Mouse (Mus musculus): ENCODE data around the gene Stx1b. TPM values are rescaled to one million over a fixed set of nuclear protein-coding genes. Genes with fewer than 3 reads are reported as not detected.
A peak's percentile ranks its signal among the peaks of the same experiment; 100 is the strongest.
"Not testable (repeated sequence)": the region's sequence is repeated elsewhere in the genome, so short reads cannot be mapped to it uniquely, and the experiment has no call there.

Stx1b gene
- not detected in 2 replicates for total RNA-seq (2017)

GRCm38 (mm10) chr7:127824176-127824871, at the start of gene Stx1b, which contains the start of gene Stx4a:
Stx1b (minus strand) TSS chr7:127824549.
Stx4a (plus strand) TSS chr7:127824294.
- no peak for ATAC-seq (ENCODE audit: extremely low read depth, insufficient number of reproducible peaks, low FRiP score, poor library complexity, severe bottlenecking)

DNA sequence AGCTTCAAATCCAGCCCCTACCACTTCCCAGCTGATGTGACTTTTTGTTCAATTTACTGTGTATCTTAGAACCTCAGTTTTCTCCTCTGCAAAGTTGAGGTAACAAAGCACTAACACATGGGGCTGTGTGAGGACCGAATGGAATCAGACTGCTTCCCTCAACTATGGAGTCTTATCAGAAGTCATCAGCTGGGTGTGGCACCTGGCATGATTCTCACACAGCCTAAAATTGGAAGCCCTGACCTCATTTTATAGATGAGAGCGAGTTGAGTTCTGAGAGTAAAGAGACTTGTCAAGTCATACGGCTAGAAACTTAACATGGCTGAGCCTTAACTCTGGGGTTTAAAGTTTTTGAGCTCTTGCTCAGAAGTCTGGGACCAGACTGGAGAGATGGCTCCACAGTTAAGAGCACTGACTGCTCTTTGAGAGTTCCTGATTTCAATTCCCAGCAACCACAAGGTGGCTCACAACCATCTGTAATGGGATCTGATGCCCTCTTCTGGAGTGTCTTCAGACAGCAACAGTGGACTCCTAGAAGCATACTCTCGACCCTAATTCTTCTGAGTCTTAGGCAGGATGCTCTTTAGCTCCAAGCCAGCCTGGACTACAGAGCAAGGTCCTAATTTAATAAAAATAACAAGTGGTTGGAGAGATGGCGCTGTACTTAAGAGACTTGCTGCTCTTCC, 45.9 kb upstream of the Stx1b start:
- ATAC-seq (ENCODE audit: extremely low read depth, insufficient number of reproducible peaks, low FRiP score, poor library complexity, severe bottlenecking): no peak

GRCm38 (mm10) chr7:127869149-127869810, 44.9 kb upstream of the Stx1b start:
- ATAC-seq (ENCODE audit: extremely low read depth, insufficient number of reproducible peaks, low FRiP score, poor library complexity, severe bottlenecking): no peak

GRCm38 (mm10) chr7:127867641-127868040, 43.3 kb upstream of the Stx1b start:
- ATAC-seq (ENCODE audit: extremely low read depth, insufficient number of reproducible peaks, low FRiP score, poor library complexity, severe bottlenecking): no peak

GRCm38 (mm10) chr7:127866434-127866833, 42.1 kb upstream of the Stx1b start:
- no peak for ATAC-seq (ENCODE audit: extremely low read depth, insufficient number of reproducible peaks, low FRiP score, poor library complexity, severe bottlenecking)

- no peak for ATAC-seq (ENCODE audit: extremely low read depth, insufficient number of reproducible peaks, low FRiP score, poor library complexity, severe bottlenecking)
Measured at GRCm38 (mm10) chr7:127858258-127858657, 33.9 kb upstream of the Stx1b start.

DNA sequence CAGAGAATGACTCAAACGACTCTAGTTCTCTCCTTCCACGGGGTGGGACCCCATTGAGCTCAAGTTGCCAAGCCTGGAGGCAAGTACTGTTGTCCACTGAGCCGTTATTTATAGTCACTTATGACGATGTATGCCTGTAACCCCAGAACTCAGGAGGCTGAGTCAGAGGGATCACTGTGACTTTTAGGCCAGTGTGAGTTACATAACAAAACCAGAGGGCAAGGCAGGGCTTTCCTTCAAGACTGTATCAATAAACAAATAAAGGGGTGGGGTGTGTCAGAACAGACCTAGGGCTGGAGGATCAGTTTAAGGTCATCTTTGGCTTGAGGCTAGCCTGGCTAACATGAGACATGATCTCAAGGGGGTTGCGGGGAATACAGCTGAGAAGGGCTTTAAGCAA, 26.6 kb upstream of the Stx1b start:
- no peak for ATAC-seq (ENCODE audit: extremely low read depth, insufficient number of reproducible peaks, low FRiP score, poor library complexity, severe bottlenecking)

GRCm38 (mm10) chr7:127849973-127850875, 25.9 kb upstream of the Stx1b start:
- ATAC-seq (ENCODE audit: extremely low read depth, insufficient number of reproducible peaks, low FRiP score, poor library complexity, severe bottlenecking): no peak

DNA sequence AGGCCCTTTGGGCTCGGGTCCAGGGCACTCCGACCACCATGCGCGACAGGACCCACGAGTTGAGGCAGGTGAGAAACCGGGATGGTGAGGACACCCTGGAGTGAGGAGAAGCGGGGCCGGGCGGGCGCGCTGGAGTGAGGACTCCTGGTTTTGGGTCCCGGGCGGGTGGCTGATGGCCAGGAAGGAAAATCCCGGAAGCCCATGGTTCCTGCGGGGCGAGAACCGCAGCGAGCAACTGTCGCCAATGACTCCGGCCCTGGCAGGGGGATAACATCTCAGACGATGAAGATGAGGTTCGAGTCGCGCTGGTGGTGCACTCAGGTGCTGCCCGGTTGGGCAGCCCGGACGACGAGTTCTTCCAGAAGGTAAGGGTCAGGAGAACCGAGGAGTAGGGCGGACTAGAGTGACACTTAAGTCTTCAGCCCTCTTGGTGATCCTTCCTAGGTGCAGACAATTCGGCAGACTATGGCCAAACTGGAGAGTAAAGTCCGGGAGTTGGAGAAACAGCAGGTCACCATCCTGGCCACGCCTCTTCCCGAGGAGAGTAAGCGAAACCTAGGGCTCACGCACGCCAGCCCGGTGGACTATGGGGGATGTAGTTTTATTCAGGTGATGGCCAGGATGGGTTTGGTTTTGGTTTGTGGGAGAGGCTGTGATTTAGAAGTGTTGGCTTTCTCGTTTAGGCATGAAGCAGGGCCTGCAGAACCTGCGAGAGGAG, 17.8 kb upstream of the Stx1b start:
- peak; percentile 80 for ATAC-seq (ENCODE audit: extremely low read depth, insufficient number of reproducible peaks, low FRiP score, poor library complexity, severe bottlenecking)

- peak; percentile 68 for ATAC-seq (ENCODE audit: extremely low read depth, insufficient number of reproducible peaks, low FRiP score, poor library complexity, severe bottlenecking)
Measured at GRCm38 (mm10) chr7:127841340-127842000, 17.1 kb upstream of the Stx1b start.

DNA sequence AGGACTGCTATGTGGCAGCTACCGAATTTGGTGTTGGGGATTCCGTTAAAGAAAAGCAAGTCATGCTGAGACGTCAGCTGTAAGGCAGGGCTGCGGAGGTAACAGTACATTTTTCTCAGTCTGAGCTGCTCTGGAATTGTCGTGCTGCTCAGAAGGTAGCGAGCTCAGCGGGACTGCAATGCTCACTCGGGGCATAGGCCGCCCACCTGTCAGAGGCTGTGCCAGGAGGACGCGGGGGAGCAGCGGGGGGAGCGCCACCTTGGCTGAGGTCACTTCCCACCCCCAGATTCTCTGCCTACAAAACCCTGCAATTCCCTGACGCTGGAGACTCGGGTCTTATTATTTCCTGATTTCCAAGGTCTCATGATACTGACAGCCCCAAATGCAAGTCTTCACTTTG, 16.5 kb upstream of the Stx1b start:
- ATAC-seq (ENCODE audit: extremely low read depth, insufficient number of reproducible peaks, low FRiP score, poor library complexity, severe bottlenecking): peak; percentile 10; the same call in 1 of the 2 replicates

DNA sequence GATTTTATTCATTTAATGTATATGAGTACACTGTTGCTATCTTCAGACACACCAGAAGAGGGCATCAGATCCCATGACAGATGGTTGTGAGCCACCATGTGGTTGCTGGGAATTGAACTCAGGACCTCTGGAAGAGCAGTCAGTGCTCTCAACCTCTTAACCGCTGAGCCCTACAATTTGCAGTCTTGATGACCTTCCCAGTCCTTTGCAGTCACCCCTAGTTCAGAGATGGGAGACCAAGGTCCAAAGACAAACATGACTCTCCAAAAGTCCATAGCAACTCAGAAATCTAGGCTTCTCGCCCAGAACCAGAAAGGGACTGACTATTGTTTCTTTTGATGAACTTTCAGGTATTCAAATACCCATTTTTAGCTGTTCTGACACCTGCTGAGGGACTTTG, 15.7 kb upstream of the Stx1b start:
- not testable (repeated sequence) for ATAC-seq (ENCODE audit: extremely low read depth, insufficient number of reproducible peaks, low FRiP score, poor library complexity, severe bottlenecking)

DNA sequence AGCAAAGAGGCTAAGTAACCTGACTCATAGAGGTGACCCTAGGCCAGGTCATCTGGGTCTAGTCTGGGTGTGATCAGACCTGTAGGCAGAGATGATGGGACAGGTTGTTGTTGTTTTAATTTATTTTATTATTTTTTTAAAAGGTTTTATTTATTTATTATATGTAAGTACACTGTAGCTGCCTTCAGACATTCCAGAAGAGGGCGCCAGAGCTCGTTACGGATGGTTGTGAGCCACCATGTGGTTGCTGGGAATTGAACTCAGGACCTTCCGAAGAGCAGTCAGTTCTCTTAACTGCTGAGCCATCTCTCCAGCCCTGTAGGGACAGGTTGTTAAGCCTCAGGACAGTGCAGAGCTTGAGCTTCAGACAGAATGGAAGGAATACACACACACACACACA, 13.5 kb upstream of the Stx1b start:
- ATAC-seq (ENCODE audit: extremely low read depth, insufficient number of reproducible peaks, low FRiP score, poor library complexity, severe bottlenecking): not testable (repeated sequence)

DNA sequence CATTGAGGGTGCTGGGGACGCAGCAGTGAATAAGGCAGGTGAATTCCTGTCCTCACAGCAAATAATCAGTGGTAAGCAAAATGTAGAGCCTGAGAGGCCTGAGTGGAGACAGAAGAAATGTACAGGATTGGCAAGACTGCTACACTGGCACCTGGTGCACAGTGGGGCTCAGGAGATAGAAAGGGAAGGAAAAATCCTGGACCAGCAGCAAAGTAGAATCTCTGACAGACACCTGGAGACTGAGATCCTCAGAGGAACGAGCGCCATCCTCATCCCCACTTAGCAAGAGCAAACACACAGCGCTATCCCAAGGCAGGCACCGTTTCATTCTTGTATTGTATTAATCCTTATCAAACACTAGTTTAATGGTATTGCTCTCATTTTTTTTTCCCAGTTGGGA, 13.1 kb upstream of the Stx1b start:
- ATAC-seq (ENCODE audit: extremely low read depth, insufficient number of reproducible peaks, low FRiP score, poor library complexity, severe bottlenecking): no peak

DNA sequence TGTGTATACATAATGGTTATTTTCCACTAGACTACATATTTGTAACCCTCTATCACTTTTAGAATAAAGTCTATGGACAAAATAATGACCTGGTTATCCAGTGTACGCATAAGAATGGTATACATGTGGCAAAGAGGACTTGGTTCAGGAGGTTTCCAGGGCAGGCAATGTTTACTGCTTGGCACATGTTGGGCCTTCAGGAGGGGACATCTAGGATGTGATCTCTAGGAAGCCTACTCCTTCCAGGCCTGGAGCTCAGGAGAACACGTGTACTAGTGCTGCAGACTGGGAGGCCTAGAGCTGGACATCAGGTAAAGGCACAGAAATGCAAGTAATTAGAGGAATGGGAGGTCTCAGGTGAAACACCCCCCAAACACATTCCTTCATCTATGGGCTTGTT, 11.2 kb upstream of the Stx1b start:
- no peak for ATAC-seq (ENCODE audit: extremely low read depth, insufficient number of reproducible peaks, low FRiP score, poor library complexity, severe bottlenecking)

- ATAC-seq (ENCODE audit: extremely low read depth, insufficient number of reproducible peaks, low FRiP score, poor library complexity, severe bottlenecking): no peak
Measured at GRCm38 (mm10) chr7:127823236-127824171, 845 bp downstream of the Stx1b start.

DNA sequence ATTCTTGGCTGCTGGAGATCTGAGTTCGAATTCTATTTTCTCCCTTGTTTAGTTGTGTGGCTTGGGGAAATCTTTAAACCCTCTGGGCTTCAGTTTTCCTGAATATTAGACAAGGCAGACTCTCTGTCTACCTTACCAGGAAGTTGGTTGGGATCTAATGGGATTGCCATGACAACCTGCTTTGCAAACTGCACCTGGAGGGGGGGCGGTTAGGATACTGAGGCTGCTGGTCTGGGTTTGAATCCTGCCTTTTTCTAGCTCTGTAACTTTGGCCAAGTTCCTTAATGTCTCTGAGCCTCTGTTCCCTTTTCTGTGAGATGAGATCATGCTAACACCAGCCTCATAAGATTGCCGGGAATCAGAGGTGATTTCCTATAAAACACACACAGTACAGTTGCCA, 1.9 kb downstream of the Stx1b start:
- ATAC-seq (ENCODE audit: extremely low read depth, insufficient number of reproducible peaks, low FRiP score, poor library complexity, severe bottlenecking): no peak

Data from neutrophil, adult 5-6 weeks (primary cell).